27 mouse cellular contexts compared by ENCODE assay signal in the genomic region with DNA sequence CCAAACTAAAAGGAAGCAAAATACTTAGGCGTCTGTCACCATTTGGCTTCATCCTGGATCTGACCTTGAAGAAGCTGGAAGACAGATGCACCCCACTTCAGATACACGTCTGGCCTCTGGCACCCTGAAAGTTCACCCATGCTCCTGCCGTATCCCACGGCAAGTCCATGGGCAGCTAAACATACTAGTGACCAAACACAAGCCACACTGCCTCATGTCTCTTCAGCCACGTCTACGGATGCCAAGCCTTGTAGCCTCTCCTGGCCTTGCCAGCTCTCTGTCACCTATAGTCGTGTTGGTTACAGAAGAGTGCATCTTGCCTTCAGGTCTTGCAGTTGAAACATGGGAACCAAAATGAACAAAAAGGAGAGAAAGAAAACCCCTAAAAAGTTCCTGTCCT.
DNase-seq lines count a peak whose midpoint lies in the region; ATAC-seq lines count a peak whose summit lies in the region.
"Had no signal": no experiment of that assay in that cellular context is flagged by ENCODE, and none has a peak within 500 bp of the region (broad histone marks: within the 10 kb centered on the region; RNA-seq: fewer than 3 reads in every experiment).

No protein-coding gene starts in this region.

- DNase-seq in forebrain, embryonic 10.5 days (ENCODE audit: extremely low spot score, low spot score): peak; percentile 4
- peak; percentile 62 for DNase-seq in heart, embryonic 10.5 days (ENCODE audit: low spot score)
- peak; percentile 15 for DNase-seq in intestine, embryonic 14.5 days (ENCODE audit: low spot score)
- peak; percentile 35 for DNase-seq in testis, postnatal 10 days (ENCODE audit: low spot score)
- DNase-seq in testis, postnatal 14 days (ENCODE audit: low spot score): no peak
- DNase-seq: adrenal gland, adult 2 months; adrenal gland, postnatal 10 days; adrenal gland, postnatal 25 days; B cell, adult 2 months; cerebellum, adult 11 months; cerebellum, adult 18-20 months; cerebellum, adult 8-10 months; cerebellum, adult 9-11 months; cerebellum, postnatal 14 days; cerebellum, postnatal 36 days; embryo, embryonic 11 days had no signal

- no peaks in the 10 kb centered on the region for H3K27me3 ChIP-seq in forebrain, embryonic 10.5 days (ENCODE audit: poor library complexity, severe bottlenecking)
- no peaks in the 10 kb centered on the region for H3K27me3 ChIP-seq in forebrain, embryonic 12.5 days
- H3K27me3 ChIP-seq in heart, embryonic 10.5 days (ENCODE audit: insufficient read depth, poor library complexity, severe bottlenecking): no peaks in the 10 kb centered on the region
- no peaks in the 10 kb centered on the region for H3K27me3 ChIP-seq in heart, embryonic 12.5 days (replicated peaks)
- no peaks in the 10 kb centered on the region for H3K27me3 ChIP-seq in intestine, embryonic 14.5 days (replicated peaks; ENCODE audit: control insufficient read depth, insufficient read depth, low read length)
- no peaks in the 10 kb centered on the region for H3K27me3 ChIP-seq in intestine, embryonic 15.5 days (replicated peaks)
- H3K27me3 ChIP-seq: CH12.LX; embryonic facial prominence, embryonic 13.5 days; embryonic facial prominence, embryonic 15.5 days had no signal

- H3K27ac ChIP-seq in forebrain, embryonic 10.5 days: no peak overlapping the region
- no peak overlapping the region for H3K27ac ChIP-seq in forebrain, embryonic 12.5 days
- H3K27ac ChIP-seq in heart, embryonic 10.5 days: no peak overlapping the region
- no peak overlapping the region for H3K27ac ChIP-seq in heart, embryonic 12.5 days (ENCODE audit: poor library complexity, severe bottlenecking)
- H3K27ac ChIP-seq in intestine, embryonic 14.5 days (ENCODE audit: low read depth): no peak overlapping the region
- H3K27ac ChIP-seq in intestine, embryonic 15.5 days: no peak overlapping the region
- H3K27ac ChIP-seq: embryonic facial prominence, embryonic 13.5 days; embryonic facial prominence, embryonic 15.5 days had no signal

- WGBS in forebrain, embryonic 10.5 days: 94% methylated on average over 7 of the region's 7 CpGs
- WGBS in forebrain, embryonic 12.5 days: 94% methylated on average over 7 of the region's 7 CpGs
- WGBS in heart, embryonic 10.5 days: 86% methylated on average over 7 of the region's 7 CpGs
- 84% methylated on average over 7 of the region's 7 CpGs for WGBS in heart, embryonic 12.5 days
- 92% methylated on average over 7 of the region's 7 CpGs for WGBS in intestine, embryonic 14.5 days
- WGBS in intestine, embryonic 15.5 days: 93% methylated on average over 7 of the region's 7 CpGs

- H3K4me2 ChIP-seq in forebrain, embryonic 12.5 days: no peak overlapping the region
- H3K4me2 ChIP-seq in heart, embryonic 12.5 days: no peak overlapping the region
- H3K4me2 ChIP-seq in intestine, embryonic 14.5 days (ENCODE audit: low read length): no peak overlapping the region
- no peak overlapping the region for H3K4me2 ChIP-seq in intestine, embryonic 15.5 days (replicated peaks)
- H3K4me2 ChIP-seq: embryonic facial prominence, embryonic 13.5 days; embryonic facial prominence, embryonic 15.5 days had no signal

- peaks cover 62% of the 10 kb centered on the region for H3K36me3 ChIP-seq in forebrain, embryonic 10.5 days (replicated peaks)
- peaks cover 37% of the 10 kb centered on the region for H3K36me3 ChIP-seq in forebrain, embryonic 12.5 days (replicated peaks)
- 0 out of 2 replicates have a peak, but pooled peaks cover 5% of the 10 kb centered on the region for H3K36me3 ChIP-seq in heart, embryonic 10.5 days
- H3K36me3 ChIP-seq in heart, embryonic 12.5 days: no peaks in the 10 kb centered on the region
- H3K36me3 ChIP-seq in intestine, embryonic 14.5 days (ENCODE audit: control insufficient read depth, insufficient read depth, low read length): peaks cover 45% of the 10 kb centered on the region
- no peaks in the 10 kb centered on the region for H3K36me3 ChIP-seq in intestine, embryonic 15.5 days

- H3K9me3 ChIP-seq in forebrain, embryonic 10.5 days: no peaks in the 10 kb centered on the region
- no peaks in the 10 kb centered on the region for H3K9me3 ChIP-seq in forebrain, embryonic 12.5 days
- H3K9me3 ChIP-seq in heart, embryonic 10.5 days: no peaks in the 10 kb centered on the region
- no peaks in the 10 kb centered on the region for H3K9me3 ChIP-seq in heart, embryonic 12.5 days (replicated peaks)
- no peaks in the 10 kb centered on the region for H3K9me3 ChIP-seq in intestine, embryonic 14.5 days (ENCODE audit: control insufficient read depth, low read length)
- no peaks in the 10 kb centered on the region for H3K9me3 ChIP-seq in intestine, embryonic 15.5 days
- H3K9me3 ChIP-seq: embryonic facial prominence, embryonic 13.5 days; embryonic facial prominence, embryonic 15.5 days; G1E had no signal

- H3K4me1 ChIP-seq in forebrain, embryonic 10.5 days: no peaks in the 10 kb centered on the region
- H3K4me1 ChIP-seq in forebrain, embryonic 12.5 days: no peaks in the 10 kb centered on the region
- no peaks in the 10 kb centered on the region for H3K4me1 ChIP-seq in heart, embryonic 10.5 days
- H3K4me1 ChIP-seq in heart, embryonic 12.5 days (replicated peaks): no peaks in the 10 kb centered on the region
- no peaks in the 10 kb centered on the region for H3K4me1 ChIP-seq in intestine, embryonic 14.5 days (replicated peaks; ENCODE audit: control insufficient read depth, insufficient read depth, low read length)
- H3K4me1 ChIP-seq in intestine, embryonic 15.5 days (replicated peaks): no peaks in the 10 kb centered on the region
- H3K4me1 ChIP-seq: embryonic facial prominence, embryonic 13.5 days; embryonic facial prominence, embryonic 15.5 days had no signal

- no peak overlapping the region for H3K9ac ChIP-seq in forebrain, embryonic 12.5 days
- H3K9ac ChIP-seq in heart, embryonic 12.5 days: no peak overlapping the region
- no peak overlapping the region for H3K9ac ChIP-seq in intestine, embryonic 14.5 days (ENCODE audit: low read length)
- no peak overlapping the region for H3K9ac ChIP-seq in intestine, embryonic 15.5 days
- H3K9ac ChIP-seq: embryonic facial prominence, embryonic 13.5 days; embryonic facial prominence, embryonic 15.5 days had no signal

- H3K4me3 ChIP-seq in forebrain, embryonic 10.5 days: no peak overlapping the region
- no peak overlapping the region for H3K4me3 ChIP-seq in forebrain, embryonic 12.5 days (replicated peaks)
- H3K4me3 ChIP-seq in heart, embryonic 10.5 days: no peak overlapping the region
- no peak overlapping the region for H3K4me3 ChIP-seq in heart, embryonic 12.5 days
- H3K4me3 ChIP-seq in intestine, embryonic 14.5 days (ENCODE audit: low read depth, low read length): no peak overlapping the region
- no peak overlapping the region for H3K4me3 ChIP-seq in intestine, embryonic 15.5 days (replicated peaks)
- H3K4me3 ChIP-seq: embryonic facial prominence, embryonic 13.5 days; embryonic facial prominence, embryonic 15.5 days; erythroblast, embryonic 14.5 days had no signal

- ATAC-seq in forebrain, embryonic 12.5 days (ENCODE audit: low FRiP score): no peak
- ATAC-seq in heart, embryonic 12.5 days (ENCODE audit: insufficient number of reproducible peaks, low FRiP score): no peak
- no peak for ATAC-seq in intestine, embryonic 14.5 days (replicated peaks; ENCODE audit: low FRiP score, low TSS enrichment, low read depth)
- no peak for ATAC-seq in intestine, embryonic 15.5 days
- ATAC-seq: CD4-positive, CD25-positive, alpha-beta regulatory T cell, adult 4 months; forebrain, embryonic 14.5 days; forebrain, embryonic 16.5 days had no signal
